Comparison of ENCODE assay signal across 21 mouse cellular contexts in genomic region chr2:48457117-48457516, GRCm38 (mm10).
DNase-seq lines count a peak whose midpoint lies in the region; ATAC-seq lines count a peak whose summit lies in the region.
"Had no signal": no experiment of that assay in that cellular context is flagged by ENCODE, and none has a peak within 500 bp of the region (broad histone marks: within the 10 kb centered on the region; RNA-seq: fewer than 3 reads in every experiment).

No protein-coding gene starts in this region.

- WGBS in heart, embryonic 15.5 days: 46% methylated on average over 4 of the region's 4 CpGs

- ATAC-seq in heart, embryonic 15.5 days (replicated peaks; ENCODE audit: insufficient number of reproducible peaks, insufficient read depth, low FRiP score, low read depth): peak; percentile 70; the same call in 1 of the 2 replicates
- 0 out of 2 replicates have a peak, but pooled peaks have one; percentile 1 for ATAC-seq in granulocyte monocyte progenitor cell, adult 5-6 weeks (replicated peaks; ENCODE audit: poor library complexity, severe bottlenecking)
- ATAC-seq: forebrain, embryonic 13.5 days; liver, postnatal 0 days had no signal

- peaks cover 22% of the 10 kb centered on the region for H3K4me1 ChIP-seq in heart, embryonic 15.5 days (replicated peaks)
- H3K4me1 ChIP-seq: embryonic facial prominence, embryonic 12.5 days; limb, embryonic 10.5 days; midbrain, embryonic 10.5 days had no signal

- no peak overlapping the region for H3K4me3 ChIP-seq in heart, embryonic 15.5 days
- H3K4me3 ChIP-seq: embryonic facial prominence, embryonic 12.5 days; erythroblast, embryonic 14.5 days; forebrain, embryonic 13.5 days; limb, embryonic 10.5 days; midbrain, embryonic 10.5 days had no signal

- no peaks in the 10 kb centered on the region for H3K9me3 ChIP-seq in heart, embryonic 15.5 days (replicated peaks)
- H3K9me3 ChIP-seq: embryonic facial prominence, embryonic 12.5 days; forebrain, embryonic 13.5 days; limb, embryonic 10.5 days; midbrain, embryonic 10.5 days had no signal

- H3K36me3 ChIP-seq in heart, embryonic 15.5 days: no peaks in the 10 kb centered on the region
- H3K36me3 ChIP-seq: embryonic facial prominence, embryonic 12.5 days; limb, embryonic 10.5 days; midbrain, embryonic 10.5 days had no signal

- peak overlapping the region; percentile 76 for H3K27ac ChIP-seq in heart, embryonic 15.5 days
- H3K27ac ChIP-seq: embryonic facial prominence, embryonic 12.5 days; forebrain, embryonic 13.5 days; hindbrain, embryonic 14.5 days; limb, embryonic 10.5 days; midbrain, embryonic 10.5 days had no signal

- no peak overlapping the region for H3K4me2 ChIP-seq in heart, embryonic 15.5 days
- H3K4me2 ChIP-seq: embryonic facial prominence, embryonic 12.5 days; forebrain, embryonic 13.5 days; hindbrain, embryonic 14.5 days had no signal

- no peak overlapping the region for H3K9ac ChIP-seq in heart, embryonic 15.5 days
- H3K9ac ChIP-seq: embryonic facial prominence, embryonic 12.5 days; forebrain, embryonic 13.5 days; hindbrain, embryonic 14.5 days; liver, postnatal 0 days had no signal

- H3K27me3 ChIP-seq in heart, embryonic 15.5 days: no peaks in the 10 kb centered on the region
- H3K27me3 ChIP-seq: embryonic facial prominence, embryonic 12.5 days; forebrain, embryonic 13.5 days had no signal

- DNase-seq in gastrocnemius, postnatal 25 days: peak; percentile 4
- DNase-seq in gastrocnemius, postnatal 10 days: no peak
- DNase-seq in heart, adult 18-20 months: no peak
- peak; percentile 19 for DNase-seq in adrenal gland, postnatal 10 days
- no peak for DNase-seq in left cerebral cortex, adult 11 months (ENCODE audit: low spot score)
- DNase-seq: cerebellum, adult 9-11 months; kidney, adult 8-10 months; kidney, postnatal 25 days; liver, postnatal 0 days; lung, postnatal 4 days; right cerebral cortex, postnatal 25 days; thymus, adult 18-20 months; thymus, postnatal 4 days had no signal

Comparison
In these comparisons a context has a peak if more than half of its experiments do, and no peak if none do; other contexts are left out.
1. DNase-seq: peak in gastrocnemius, postnatal 25 days (single experiment) and adrenal gland, postnatal 10 days (single experiment); none in gastrocnemius, postnatal 10 days (single experiment), heart, adult 18-20 months (0 of 2) and left cerebral cortex, adult 11 months (single experiment).